21 mouse cellular contexts compared by ENCODE assay signal in the genomic region with DNA sequence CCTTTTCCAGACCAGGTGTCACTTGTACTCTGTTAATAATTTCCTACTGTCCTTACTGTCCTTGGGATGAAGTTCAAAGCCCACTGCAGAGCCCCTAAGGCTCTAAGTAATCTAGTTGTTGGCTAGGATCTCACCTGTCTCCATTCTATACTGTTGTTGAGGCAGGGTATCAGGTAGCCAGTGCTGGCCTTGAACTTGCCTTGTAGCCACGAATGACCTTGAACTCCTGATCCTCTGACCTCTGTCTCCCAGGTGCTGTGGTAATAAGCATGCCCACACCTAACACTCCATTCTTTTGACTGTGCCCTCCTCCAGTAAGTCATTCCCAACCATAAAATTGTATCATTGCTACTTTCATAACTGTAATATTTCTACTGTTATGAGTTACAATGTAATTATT. TPM values are rescaled to one million over a fixed set of nuclear protein-coding genes. Genes with fewer than 3 reads are reported as not detected.
A peak's percentile ranks its signal among the peaks of the same experiment; 100 is the strongest.
DNase-seq lines count a peak whose midpoint lies in the region; ATAC-seq and TF ChIP-seq lines count a peak whose summit lies in the region.
"Had no signal": no experiment of that assay in that cellular context is flagged by ENCODE, and none has a peak within 500 bp of the region (broad histone marks: within the 10 kb centered on the region; RNA-seq: fewer than 3 reads in every experiment).

No protein-coding gene starts in this region.

- H3K9me3 ChIP-seq in liver, embryonic 12.5 days (replicated peaks): no peaks in the 10 kb centered on the region; the same call in 1 of the 2 replicates
- H3K9me3 ChIP-seq in hindbrain, embryonic 16.5 days (ENCODE audit: control insufficient read depth, low read length): no peaks in the 10 kb centered on the region
- H3K9me3 ChIP-seq: embryonic facial prominence, embryonic 15.5 days; forebrain, embryonic 10.5 days; forebrain, embryonic 15.5 days; G1E; hindbrain, embryonic 12.5 days had no signal

- WGBS in kidney, adult 2 months: 80% methylated on average over 1 of the region's 1 CpGs
- WGBS in liver, embryonic 12.5 days (ENCODE audit: insufficient replicate concordance): 68% methylated on average over 1 of the region's 1 CpGs
- WGBS in hindbrain, embryonic 16.5 days: 75% methylated on average over 1 of the region's 1 CpGs
- WGBS in thymus, adult 2 months: 98% methylated on average over 1 of the region's 1 CpGs

- no peak overlapping the region for H3K4me3 ChIP-seq in kidney, adult 2 months (ENCODE audit: insufficient read depth, low read depth, low read length)
- H3K4me3 ChIP-seq in liver, embryonic 12.5 days: no peak overlapping the region
- H3K4me3 ChIP-seq in hindbrain, embryonic 16.5 days (ENCODE audit: low read length): no peak overlapping the region
- no peak overlapping the region for H3K4me3 ChIP-seq in thymus, adult 2 months (ENCODE audit: control insufficient read depth, insufficient read depth, low read length)
- H3K4me3 ChIP-seq: embryonic facial prominence, embryonic 15.5 days; forebrain, embryonic 10.5 days; forebrain, embryonic 15.5 days; hindbrain, embryonic 12.5 days had no signal

- no peaks in the 10 kb centered on the region for H3K27me3 ChIP-seq in kidney, adult 2 months (replicated peaks; ENCODE audit: control insufficient read depth, insufficient read depth, low read length)
- no peaks in the 10 kb centered on the region for H3K27me3 ChIP-seq in liver, embryonic 12.5 days (replicated peaks)
- no peaks in the 10 kb centered on the region for H3K27me3 ChIP-seq in hindbrain, embryonic 16.5 days (replicated peaks; ENCODE audit: control insufficient read depth, insufficient read depth, low read length)
- H3K27me3 ChIP-seq in thymus, adult 2 months (ENCODE audit: control insufficient read depth, insufficient read depth, low read length): no peaks in the 10 kb centered on the region
- H3K27me3 ChIP-seq: embryonic facial prominence, embryonic 15.5 days; forebrain, embryonic 15.5 days had no signal

- no peaks in the 10 kb centered on the region for H3K36me3 ChIP-seq in kidney, adult 2 months (ENCODE audit: control insufficient read depth, insufficient read depth, low read length)
- H3K36me3 ChIP-seq in liver, embryonic 12.5 days: no peaks in the 10 kb centered on the region
- no peaks in the 10 kb centered on the region for H3K36me3 ChIP-seq in hindbrain, embryonic 16.5 days (ENCODE audit: control insufficient read depth, insufficient read depth, low read length)
- no peaks in the 10 kb centered on the region for H3K36me3 ChIP-seq in thymus, adult 2 months (ENCODE audit: control insufficient read depth, insufficient read depth, low read length)
- H3K36me3 ChIP-seq: embryonic facial prominence, embryonic 15.5 days; forebrain, embryonic 10.5 days; forebrain, embryonic 15.5 days; G1E; hindbrain, embryonic 12.5 days had no signal

- ATAC-seq in liver, embryonic 12.5 days: peak; percentile 31; the same call in 1 of the 2 replicates
- ATAC-seq in hindbrain, embryonic 16.5 days: no peak
- ATAC-seq: forebrain, embryonic 15.5 days had no signal

- DNase-seq in kidney, adult 2 months: peak; percentile 12
- DNase-seq in kidney, postnatal 25 days: no peak
- DNase-seq in liver (no peak), ES-CJ7 (ENCODE audit: low read depth, low spot score) (peak; percentile 79)
- DNase-seq in thymus, adult 2 months: no peak
- DNase-seq: adrenal gland, postnatal 10 days; B cell, adult 2 months; cerebellum, adult 11 months; cerebellum, adult 8-10 months; cerebellum, postnatal 14 days; embryo, embryonic 11 days; heart, postnatal 10 days; heart, postnatal 4 days had no signal

- peak overlapping the region; percentile 61; the same call in 1 of the 2 replicates for H3K4me2 ChIP-seq in liver, embryonic 12.5 days
- H3K4me2 ChIP-seq in hindbrain, embryonic 16.5 days (ENCODE audit: low read length): no peak overlapping the region
- H3K4me2 ChIP-seq: hindbrain, embryonic 12.5 days had no signal

- peaks cover 9% of the 10 kb centered on the region for H3K4me1 ChIP-seq in kidney, adult 2 months (ENCODE audit: control insufficient read depth, insufficient read depth, low read length)
- 0 out of 2 replicates have a peak, but pooled peaks cover 3% of the 10 kb centered on the region for H3K4me1 ChIP-seq in liver, embryonic 12.5 days
- H3K4me1 ChIP-seq in hindbrain, embryonic 16.5 days (ENCODE audit: control insufficient read depth, insufficient read depth, low read depth, low read length): no peaks in the 10 kb centered on the region
- H3K4me1 ChIP-seq in thymus, adult 2 months (replicated peaks; ENCODE audit: control insufficient read depth, insufficient read depth, low read length): 0 out of 2 replicates have a peak, but pooled peaks cover 3% of the 10 kb centered on the region
- H3K4me1 ChIP-seq: forebrain, embryonic 10.5 days; forebrain, embryonic 15.5 days; hindbrain, embryonic 12.5 days had no signal

- TF ChIP-seq POLR2A in kidney, adult 2 months (IDR thresholded peaks at IDR 0.05; ENCODE audit: low read depth, low read length): no peak
- no peak for TF ChIP-seq POLR2A in thymus, adult 2 months (IDR thresholded peaks at IDR 0.05; ENCODE audit: control insufficient read depth, extremely low read depth, insufficient read depth, low read length, poor library complexity)

- TF ChIP-seq CTCF in kidney, adult 2 months (conservative IDR thresholded peaks at IDR 0.05; ENCODE audit: insufficient read depth, insufficient read length, low read depth, low read length): no peak
- TF ChIP-seq CTCF in thymus, adult 2 months (IDR thresholded peaks at IDR 0.05; ENCODE audit: borderline replicate concordance, control insufficient read depth, extremely low read depth, insufficient read depth, low read length, poor library complexity): no peak

- H3K27ac ChIP-seq in kidney, adult 2 months (ENCODE audit: insufficient read depth, low read depth, low read length): no peak overlapping the region
- no peak overlapping the region for H3K27ac ChIP-seq in liver, embryonic 12.5 days
- no peak overlapping the region for H3K27ac ChIP-seq in hindbrain, embryonic 16.5 days (ENCODE audit: low read depth, low read length)
- H3K27ac ChIP-seq in thymus, adult 2 months (ENCODE audit: control insufficient read depth, insufficient read depth, low read length): no peak overlapping the region
- H3K27ac ChIP-seq: embryonic facial prominence, embryonic 15.5 days; forebrain, embryonic 10.5 days; forebrain, embryonic 15.5 days; hindbrain, embryonic 12.5 days; hindbrain, postnatal 0 days had no signal

- H3K9ac ChIP-seq in liver, embryonic 12.5 days: no peak overlapping the region
- no peak overlapping the region for H3K9ac ChIP-seq in hindbrain, embryonic 16.5 days (ENCODE audit: low read depth, low read length)
- H3K9ac ChIP-seq: embryonic facial prominence, embryonic 15.5 days; forebrain, embryonic 15.5 days; hindbrain, embryonic 12.5 days had no signal

RNA-seq across cellular contexts. Expression of a gene that starts 21.0 kb away (rescaled TPM):
- 25.3 and 38.8 TPM in 2 replicates for polyA plus RNA-seq in kidney, adult 2 months (2012; rRNA removed)
- 77.8 and 78.1 TPM in 2 replicates for polyA plus RNA-seq in liver, embryonic 12.5 days (2016; fragmentation: Nextera tagmentation; extraction: Ambion mirVana)
- polyA plus RNA-seq in hindbrain, embryonic 16.5 days (2015; fragmentation: Nextera tagmentation; extraction: Ambion mirVana): 155 and 166 TPM in 2 replicates
- polyA plus RNA-seq in thymus, adult 2 months (2012; rRNA removed): 40.8 and 41.7 TPM in 2 replicates

Comparison
In these comparisons a context has a peak if more than half of its experiments do, and no peak if none do; other contexts are left out.
1. DNase-seq: peak in kidney, adult 2 months (single experiment) and ES-CJ7 (single experiment); none in kidney, postnatal 25 days (0 of 2), liver (single experiment) and thymus, adult 2 months (single experiment).